Mouse (Mus musculus) spleen, embryonic (tissue): ENCODE results near the gene Prdm10.

Experiments
- CTCF ChIA-PET: fragments of 350-600 bp; sonication (Branson Sonifier 250); formaldehyde crosslinking; loops from one replicate; lab custom pipeline; 2022; lab: Charles Lee

The Prdm10 gene

GRCm38 (mm10) chr9:31280366-31281010 lies at the start of gene Prdm10:
TSS of gene Prdm10 (plus strand) at chr9:31280538.
- CTCF ChIA-PET: interaction anchor here (0.7 kb wide), 1 partner anchor 21 kb away, joined by 8 read pairs; no protein-coding TSS in a partner anchor

- CTCF ChIA-PET: no interaction called here
These were observed 45.3 kb upstream of the Prdm10 start for GRCm38 (mm10) chr9:31235030-31235429.

DNA sequence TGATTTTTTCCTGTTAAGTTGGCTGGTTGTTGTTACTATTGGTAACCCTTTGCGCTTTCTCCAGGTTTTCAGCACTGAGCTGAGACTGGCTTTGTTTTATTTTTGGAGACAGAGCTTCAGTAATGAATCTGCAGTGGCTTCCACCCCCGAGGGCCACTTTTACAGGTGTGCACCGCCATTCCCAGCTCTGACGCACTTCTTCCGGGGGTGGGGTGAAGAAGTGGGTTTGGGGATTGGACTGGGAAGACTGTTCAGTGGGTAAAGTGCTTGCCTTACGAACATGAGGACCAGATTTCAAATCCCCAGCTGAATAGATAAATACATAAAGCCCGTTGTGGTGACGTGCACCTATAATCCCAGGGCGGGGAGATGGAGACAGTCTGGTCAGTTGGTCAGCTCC lies 44.8 kb upstream of the Prdm10 start:
- CTCF ChIA-PET: no interaction called here

DNA sequence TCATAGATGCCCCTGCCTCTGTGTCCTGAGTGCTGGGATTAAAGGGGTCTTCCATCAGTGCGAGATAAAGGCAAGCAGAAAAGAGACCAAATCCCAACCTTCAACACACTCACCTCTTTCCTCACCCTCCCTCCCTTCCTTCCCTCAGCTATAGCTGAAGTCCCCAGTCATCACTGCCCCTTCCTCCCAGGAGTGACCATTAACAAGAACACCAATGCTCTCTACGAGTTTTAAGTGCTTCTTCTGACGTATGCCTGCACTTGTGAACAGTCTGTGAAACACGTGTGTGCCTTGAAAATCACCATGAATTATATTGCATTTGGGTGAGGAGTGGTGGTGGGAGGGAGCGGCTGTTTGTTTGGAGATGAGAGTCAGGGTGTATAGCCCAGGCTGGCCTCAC lies 44.3 kb upstream of the Prdm10 start:
- CTCF ChIA-PET: no interaction called here

DNA sequence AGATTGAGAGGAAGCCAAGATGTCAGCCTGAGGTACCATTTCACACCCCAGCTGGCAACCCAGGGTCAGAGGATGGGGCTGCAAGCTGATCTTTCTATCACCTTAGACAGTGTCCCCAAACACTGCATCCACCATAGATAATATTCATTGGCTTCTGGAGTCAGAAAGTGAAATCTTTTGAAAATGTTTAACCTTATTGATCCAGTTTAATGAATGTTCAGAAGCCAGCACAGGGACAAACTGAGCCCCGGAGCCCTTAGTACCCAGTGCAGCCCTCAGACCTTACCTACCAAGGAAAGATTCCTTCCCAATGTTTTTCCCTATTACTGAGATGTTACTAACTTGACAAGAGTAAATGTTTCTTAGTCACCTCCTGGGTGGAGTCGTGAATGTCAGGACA lies 41.8 kb upstream of the Prdm10 start:
- CTCF ChIA-PET: no interaction called here

GRCm38 (mm10) chr9:31239551-31239950 lies 40.8 kb upstream of the Prdm10 start:
- CTCF ChIA-PET: interaction anchor here (0.6 kb wide), 1 partner anchor 18 kb away, joined by 4 read pairs; no protein-coding TSS in a partner anchor

DNA sequence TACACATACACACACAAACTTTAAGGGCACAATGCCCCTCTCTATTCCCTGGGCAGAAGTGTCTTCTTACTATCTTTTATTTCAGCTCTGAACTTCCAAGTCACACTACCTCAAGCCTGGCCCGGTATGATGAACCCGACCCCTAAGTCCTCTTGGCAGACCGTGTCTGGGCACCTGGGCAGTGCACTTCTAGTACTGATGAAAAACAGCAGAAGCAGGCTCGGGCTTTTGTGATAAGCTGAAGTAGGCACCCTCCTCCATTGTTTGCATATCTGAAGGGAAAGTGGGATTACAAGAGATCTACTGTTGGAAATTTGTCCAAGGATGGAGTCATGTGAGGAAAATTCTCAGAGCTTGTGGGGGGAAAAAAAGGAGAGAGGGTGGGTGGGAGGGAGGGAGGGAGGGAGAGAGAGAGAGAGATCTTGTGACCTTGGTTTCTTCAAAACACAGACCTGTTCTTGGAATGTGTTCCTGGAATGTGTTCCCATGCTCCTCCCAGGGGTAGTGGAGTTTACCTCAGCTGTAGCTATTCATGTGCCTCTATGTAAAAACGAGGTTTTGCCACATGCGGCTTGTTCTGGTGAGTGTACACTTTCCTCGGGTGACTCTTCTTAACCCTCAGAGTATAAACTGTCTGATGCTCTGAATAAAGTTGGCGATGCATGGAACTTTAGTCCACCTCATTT lies 39.7 kb upstream of the Prdm10 start:
- CTCF ChIA-PET: interaction anchor here (0.6 kb wide), 1 partner anchor 141 kb away, joined by 5 read pairs; no protein-coding TSS in a partner anchor

DNA sequence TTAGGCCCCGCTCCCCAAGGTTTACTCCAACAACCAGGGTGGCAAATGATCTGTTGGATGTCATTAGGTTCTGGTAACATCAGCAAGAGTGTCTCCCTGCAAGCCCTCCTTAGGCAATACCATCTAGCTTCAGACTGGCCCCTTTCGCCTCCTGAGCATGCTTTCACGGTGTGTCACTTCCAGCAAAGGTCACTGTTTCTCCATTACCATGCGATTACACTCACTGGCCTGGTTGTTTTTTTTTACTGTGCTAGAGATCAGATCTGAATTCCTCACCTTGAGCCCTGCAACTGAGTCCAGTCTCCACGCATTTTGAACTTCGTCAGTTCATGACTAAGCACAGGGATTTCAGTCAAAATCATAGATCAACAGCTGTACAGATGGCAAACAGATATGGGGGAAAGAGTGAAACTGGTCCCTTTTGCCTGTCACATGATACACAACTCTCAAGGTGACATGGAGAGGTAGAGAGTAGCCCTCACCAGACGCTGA lies 39.1 kb upstream of the Prdm10 start:
- CTCF ChIA-PET: no interaction called here

DNA sequence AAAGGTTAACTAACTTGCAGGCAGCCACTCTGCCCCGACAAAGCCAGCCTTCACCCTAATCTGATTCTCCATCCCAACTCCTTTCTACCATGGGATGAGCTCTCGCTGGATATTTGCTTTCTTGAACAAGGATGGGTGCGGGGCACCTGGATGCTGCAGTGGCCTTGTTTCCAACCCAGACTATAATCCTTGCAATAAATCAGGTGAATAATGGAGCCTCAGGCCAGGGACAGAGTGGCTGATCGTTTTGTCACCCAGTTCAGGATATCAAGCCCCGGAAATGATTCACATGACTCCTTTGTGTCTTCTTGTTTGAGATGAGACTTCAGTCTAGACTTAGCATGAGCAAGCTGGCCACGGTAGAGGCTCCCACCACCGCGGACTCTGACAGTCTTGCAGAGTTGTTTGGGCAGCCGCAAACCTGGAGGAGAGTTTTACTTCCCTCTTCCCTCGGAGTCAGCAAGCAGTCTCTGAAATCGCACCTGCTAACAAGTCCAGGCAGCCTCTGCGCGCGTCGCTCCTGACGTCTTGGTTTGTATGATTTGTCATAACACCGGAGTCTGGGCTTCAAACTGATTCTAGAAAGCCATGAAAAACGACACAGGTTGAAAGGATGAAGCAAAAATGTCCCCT lies 36.9 kb upstream of the Prdm10 start:
- CTCF ChIA-PET: no interaction called here

GRCm38 (mm10) chr9:31243939-31244333 lies 36.4 kb upstream of the Prdm10 start:
- CTCF ChIA-PET: no interaction called here

- CTCF ChIA-PET: no interaction called here
These were observed 35.3 kb upstream of the Prdm10 start for GRCm38 (mm10) chr9:31245006-31245405.

DNA sequence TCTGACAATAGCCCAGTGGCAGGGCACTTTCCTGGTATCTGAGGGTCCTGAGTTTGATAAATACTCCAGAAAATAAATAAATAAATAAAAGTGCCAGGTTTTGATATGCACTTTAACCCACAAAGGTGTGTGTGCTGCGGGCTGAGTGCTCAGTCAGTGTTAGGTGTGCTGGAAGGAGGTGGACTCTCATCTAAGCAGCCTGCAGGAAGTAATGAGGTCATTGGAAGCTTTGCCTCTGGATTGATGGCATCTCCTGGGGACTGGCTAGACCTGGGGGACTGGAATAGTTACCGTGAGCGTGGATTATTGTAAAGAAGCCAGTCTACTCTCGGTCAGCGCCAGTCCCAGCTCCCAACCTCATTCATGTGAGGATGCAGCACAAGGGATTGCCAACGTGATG lies 33.9 kb upstream of the Prdm10 start:
- CTCF ChIA-PET: no interaction called here

DNA sequence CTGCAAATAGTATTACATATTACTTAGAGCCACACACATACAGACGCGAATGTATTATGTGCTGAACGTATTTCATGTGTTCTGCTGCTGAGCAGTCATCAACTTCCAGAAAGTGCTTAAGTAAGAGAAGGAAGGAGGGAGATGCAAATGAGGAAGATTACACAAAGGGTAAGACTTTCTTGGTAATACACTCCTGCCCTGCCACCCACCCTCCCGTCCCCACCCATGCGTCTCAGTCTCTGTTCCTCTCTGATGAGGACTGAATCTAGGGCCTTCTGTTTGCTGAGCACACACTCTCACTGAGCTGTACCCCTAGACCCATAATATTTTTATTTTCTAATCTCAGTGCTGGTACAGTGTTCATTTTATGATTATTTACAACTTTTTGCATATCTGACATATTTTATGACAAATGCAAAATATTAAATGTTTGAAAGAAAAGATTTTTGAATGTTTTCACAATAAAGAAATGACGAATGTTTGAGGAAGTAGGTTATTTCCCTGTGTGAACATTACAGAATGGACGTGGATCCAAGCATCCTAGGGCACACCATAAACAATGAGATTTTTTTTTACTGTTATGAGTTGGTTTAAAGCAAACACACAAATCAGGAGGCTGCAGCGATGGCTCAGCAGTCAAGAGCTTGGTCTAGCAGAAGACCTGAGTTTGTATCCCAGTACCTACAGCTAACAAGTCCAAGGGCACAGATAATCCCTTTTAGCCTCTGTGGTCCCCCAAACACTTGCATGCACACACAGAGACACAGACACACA lies 32.7 kb upstream of the Prdm10 start:
- CTCF ChIA-PET: no interaction called here

- CTCF ChIA-PET: interaction anchor here (0.7 kb wide), 1 partner anchor 224 kb away, joined by 4 read pairs; no protein-coding TSS in a partner anchor
These were observed 28.0 kb upstream of the Prdm10 start for GRCm38 (mm10) chr9:31252182-31252799.

DNA sequence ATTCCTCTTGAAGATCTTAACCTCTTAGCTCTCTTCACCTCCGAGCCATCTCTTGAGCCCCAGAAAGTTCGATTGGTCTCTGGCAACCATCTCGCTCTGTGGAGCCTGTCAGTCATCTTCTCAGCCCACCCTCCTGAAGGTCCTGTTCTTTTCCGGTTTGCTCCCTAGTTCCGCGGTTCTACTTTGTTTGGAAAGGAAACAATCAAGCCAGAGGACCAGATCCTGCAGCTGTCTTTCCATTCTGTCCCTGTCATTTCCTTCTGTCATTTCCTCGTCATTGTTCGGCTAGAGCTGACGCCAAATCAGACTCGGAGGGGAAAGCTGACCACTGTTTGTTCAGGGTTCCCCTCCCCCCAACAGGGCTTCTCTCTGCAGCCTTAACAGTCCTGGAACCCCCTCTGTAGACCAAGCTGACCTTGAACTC lies 27.0 kb upstream of the Prdm10 start:
- CTCF ChIA-PET: no interaction called here

DNA sequence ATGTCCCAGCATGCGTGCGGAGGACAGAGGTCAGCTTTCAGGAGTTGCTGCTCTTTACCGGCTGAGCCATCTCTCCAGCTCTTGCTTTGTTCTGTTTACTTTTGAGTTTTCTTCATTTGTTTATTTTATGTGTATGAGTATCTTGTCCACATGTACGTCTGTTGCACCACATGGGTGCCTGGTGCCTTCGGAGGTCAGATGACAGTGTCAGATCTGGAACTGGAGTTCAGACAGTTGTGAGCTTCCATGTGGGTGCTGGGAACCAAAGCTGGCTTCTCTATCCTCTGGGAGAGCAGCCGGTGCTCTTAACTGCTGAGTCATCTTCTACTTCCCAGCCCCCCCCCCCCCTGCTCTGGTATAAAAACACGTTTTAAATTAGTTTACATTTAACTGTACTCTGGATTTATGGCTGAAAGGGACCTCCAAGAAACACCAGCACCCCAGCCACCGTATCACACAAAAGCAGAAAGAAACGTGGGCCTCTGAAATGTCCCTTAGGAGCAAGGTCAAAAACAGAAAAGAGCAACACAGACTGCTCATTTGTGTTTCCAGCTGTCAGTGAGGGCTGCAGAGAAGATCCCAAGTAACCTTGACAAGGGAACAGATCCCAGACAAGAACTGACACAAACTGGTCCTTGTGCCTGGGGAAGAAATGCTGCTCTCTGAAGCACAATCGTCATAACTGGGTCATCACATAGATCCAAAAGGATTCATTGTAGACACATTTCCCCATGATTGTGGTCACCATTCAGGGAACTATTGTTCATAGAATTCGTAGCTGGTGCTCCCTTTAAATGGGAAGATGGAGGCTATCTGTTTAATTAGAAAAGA lies 26.3 kb upstream of the Prdm10 start:
- CTCF ChIA-PET: no interaction called here

- CTCF ChIA-PET: no interaction called here
These were observed 25.7 kb upstream of the Prdm10 start for GRCm38 (mm10) chr9:31254697-31255004.

- CTCF ChIA-PET: no interaction called here
These were observed 24.4 kb upstream of the Prdm10 start for GRCm38 (mm10) chr9:31255953-31256352.

DNA sequence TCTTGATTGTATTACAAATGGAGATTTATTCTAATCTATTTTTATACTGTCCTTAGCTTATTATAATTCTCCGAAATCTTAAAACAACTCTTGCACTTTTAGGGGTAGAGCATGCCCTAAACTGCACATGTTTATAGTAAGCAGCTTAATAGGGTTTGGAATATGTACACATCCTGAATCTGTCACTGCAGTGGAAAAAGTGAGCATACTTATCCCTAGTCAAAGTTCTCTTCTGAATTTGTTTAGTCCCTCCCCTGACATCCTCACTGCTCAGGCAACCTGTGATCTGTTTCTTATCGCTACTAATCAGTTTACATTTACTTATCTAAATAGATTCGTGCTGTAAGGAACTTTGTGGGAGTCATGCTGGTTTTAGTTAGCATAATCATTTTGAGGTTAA lies 22.1 kb upstream of the Prdm10 start:
- CTCF ChIA-PET: interaction anchor here (0.6 kb wide), 1 partner anchor 127 kb away, joined by 3 read pairs; the partner anchor contains the start of gene St14

- CTCF ChIA-PET: no interaction called here
These were observed 20.1 kb upstream of the Prdm10 start for GRCm38 (mm10) chr9:31260219-31260618.
